ENCODE assay signal across 8 mouse cellular contexts in genomic region chr6:134830776-134831175, GRCm38 (mm10). TPM values are rescaled to one million over a fixed set of nuclear protein-coding genes. Genes with fewer than 3 reads are reported as not detected.
A peak's percentile ranks its signal among the peaks of the same experiment; 100 is the strongest.
DNase-seq lines count a peak whose midpoint lies in the region; ATAC-seq lines count a peak whose summit lies in the region.

No protein-coding gene starts in this region.

- WGBS in lung, embryonic 16.5 days = 1% methylated on average over 10 of the region's 10 CpGs
- 1% methylated on average over 10 of the region's 10 CpGs for WGBS in embryonic facial prominence, embryonic 13.5 days
- 5% methylated on average over 10 of the region's 10 CpGs for WGBS in intestine, embryonic 16.5 days
- 2% methylated on average over 10 of the region's 10 CpGs for WGBS in neural tube, embryonic 14.5 days

- no peak for DNase-seq in lung, postnatal 25 days (ENCODE audit: low spot score)
- DNase-seq in left cerebral cortex, adult 18-20 months (ENCODE audit: low spot score in 2 of 2) = no peak
- no peak for DNase-seq in left cerebral cortex, postnatal 25 days (ENCODE audit: low spot score in 2 of 2)
- no peak for DNase-seq in left cerebral cortex, postnatal 10 days (ENCODE audit: extremely low spot score in 1 of 2, low spot score in 2 of 2)

- H3K4me2 ChIP-seq in lung, embryonic 16.5 days (ENCODE audit: low read depth, low read length) = peak overlapping the region; percentile 89
- H3K4me2 ChIP-seq in embryonic facial prominence, embryonic 13.5 days = peak overlapping the region; percentile 83
- peak overlapping the region; percentile 81 for H3K4me2 ChIP-seq in intestine, embryonic 16.5 days (ENCODE audit: low read depth, low read length)
- H3K4me2 ChIP-seq in neural tube, embryonic 14.5 days (ENCODE audit: low read depth, low read length) = peak overlapping the region; percentile 61

- H3K27ac ChIP-seq in lung, embryonic 16.5 days (ENCODE audit: low read length) = peak overlapping the region; percentile 93
- no peak overlapping the region for H3K27ac ChIP-seq in embryonic facial prominence, embryonic 13.5 days
- H3K27ac ChIP-seq in intestine, embryonic 16.5 days (ENCODE audit: low read length) = peak overlapping the region; percentile 98
- no peak overlapping the region; the same call in 1 of the 2 replicates for H3K27ac ChIP-seq in neural tube, embryonic 14.5 days (ENCODE audit: low read depth, low read length)

- intact Hi-C loops in left cerebral cortex, postnatal 25 days (cut with DNase I) = loop anchor here (2.0 kb wide), 1 partner anchor 38 kb away; the partner anchor contains the start of gene Dusp16
- intact Hi-C loops in left cerebral cortex, postnatal 10 days (cut with DNase I) = no loop called here

- ATAC-seq in lung, embryonic 16.5 days (ENCODE audit: low read depth) = no peak
- ATAC-seq in embryonic facial prominence, embryonic 13.5 days (ENCODE audit: insufficient number of reproducible peaks, insufficient read depth, low FRiP score, low TSS enrichment, low read depth) = no peak
- peak; percentile 0; the same call in 1 of the 2 replicates for ATAC-seq in intestine, embryonic 16.5 days
- ATAC-seq in neural tube, embryonic 14.5 days (ENCODE audit: low read depth) = peak; percentile 0; the same call in 1 of the 2 replicates

- peaks cover 10% of the 10 kb centered on the region for H3K4me1 ChIP-seq in lung, embryonic 16.5 days (replicated peaks; ENCODE audit: control insufficient read depth, insufficient read depth, low read length)
- peaks cover 9% of the 10 kb centered on the region for H3K4me1 ChIP-seq in embryonic facial prominence, embryonic 13.5 days
- H3K4me1 ChIP-seq in intestine, embryonic 16.5 days (ENCODE audit: control insufficient read depth, insufficient read depth, low read length) = peaks cover 8% of the 10 kb centered on the region
- no peaks in the 10 kb centered on the region for H3K4me1 ChIP-seq in neural tube, embryonic 14.5 days (ENCODE audit: control insufficient read depth, insufficient read depth, low read length)

- no peaks in the 10 kb centered on the region for H3K27me3 ChIP-seq in lung, embryonic 16.5 days (ENCODE audit: control insufficient read depth, insufficient read depth, low read depth, low read length)
- H3K27me3 ChIP-seq in embryonic facial prominence, embryonic 13.5 days = no peaks in the 10 kb centered on the region
- H3K27me3 ChIP-seq in intestine, embryonic 16.5 days (replicated peaks; ENCODE audit: control insufficient read depth, insufficient read depth, low read length) = no peaks in the 10 kb centered on the region
- no peaks in the 10 kb centered on the region for H3K27me3 ChIP-seq in neural tube, embryonic 14.5 days (ENCODE audit: control insufficient read depth, insufficient read depth, low read length)

- H3K9me3 ChIP-seq in lung, embryonic 16.5 days (ENCODE audit: control insufficient read depth, low read length) = no peaks in the 10 kb centered on the region
- no peaks in the 10 kb centered on the region for H3K9me3 ChIP-seq in embryonic facial prominence, embryonic 13.5 days
- H3K9me3 ChIP-seq in intestine, embryonic 16.5 days (ENCODE audit: control insufficient read depth, low read length) = no peaks in the 10 kb centered on the region
- H3K9me3 ChIP-seq in neural tube, embryonic 14.5 days (ENCODE audit: control insufficient read depth, low read length) = no peaks in the 10 kb centered on the region

- peak overlapping the region; percentile 75 for H3K9ac ChIP-seq in lung, embryonic 16.5 days (ENCODE audit: low read length)
- H3K9ac ChIP-seq in embryonic facial prominence, embryonic 13.5 days = peak overlapping the region; percentile 78; the same call in 1 of the 2 replicates
- H3K9ac ChIP-seq in intestine, embryonic 16.5 days (ENCODE audit: low read depth, low read length) = peak overlapping the region; percentile 84
- H3K9ac ChIP-seq in neural tube, embryonic 14.5 days (replicated peaks; ENCODE audit: low read depth, low read length) = peak overlapping the region; percentile 74

- no peaks in the 10 kb centered on the region for H3K36me3 ChIP-seq in lung, embryonic 16.5 days (ENCODE audit: control insufficient read depth, insufficient read depth, low read length)
- no peaks in the 10 kb centered on the region for H3K36me3 ChIP-seq in embryonic facial prominence, embryonic 13.5 days
- no peaks in the 10 kb centered on the region for H3K36me3 ChIP-seq in intestine, embryonic 16.5 days (ENCODE audit: control insufficient read depth, insufficient read depth, low read length)
- H3K36me3 ChIP-seq in neural tube, embryonic 14.5 days (ENCODE audit: control insufficient read depth, insufficient read depth, low read length) = no peaks in the 10 kb centered on the region

- H3K4me3 ChIP-seq in lung, embryonic 16.5 days (ENCODE audit: low read length) = peak overlapping the region; percentile 72
- peak overlapping the region; percentile 73 for H3K4me3 ChIP-seq in embryonic facial prominence, embryonic 13.5 days
- H3K4me3 ChIP-seq in intestine, embryonic 16.5 days (ENCODE audit: low read length) = peak overlapping the region; percentile 78
- H3K4me3 ChIP-seq in neural tube, embryonic 14.5 days (ENCODE audit: low read depth, low read length) = peak overlapping the region; percentile 71

RNA-seq across cellular contexts. Expression of gene Crebl2, which starts 0.8 kb away (rescaled TPM):
- 3.0 and 3.5 TPM in 2 replicates for polyA plus RNA-seq in lung, embryonic 16.5 days (2015; fragmentation: Nextera tagmentation; extraction: Ambion mirVana)
- 3.2 and 3.9 TPM in 2 replicates for polyA plus RNA-seq in embryonic facial prominence, embryonic 13.5 days (2015; fragmentation: Nextera tagmentation; extraction: Ambion mirVana)
- 3.3 and 3.6 TPM in 2 replicates for polyA plus RNA-seq in intestine, embryonic 16.5 days (2015; fragmentation: Nextera tagmentation; extraction: Ambion mirVana)
- polyA plus RNA-seq in neural tube, embryonic 14.5 days (2014; fragmentation: Nextera tagmentation; extraction: Ambion mirVana) = 4.3 and 4.8 TPM in 2 replicates
- total RNA-seq in left cerebral cortex, adult 18-20 months (2021) = 10 to 100 TPM; 51.8 TPM
- total RNA-seq in left cerebral cortex, postnatal 25 days (2021) = 10 to 100 TPM; 29.9 to 32.9 TPM
- total RNA-seq in left cerebral cortex, postnatal 10 days (2021) = 1 to 10 TPM; 8.6 to 9.5 TPM

RNA-seq across cellular contexts. Expression of gene Dusp16, which starts 38.4 kb away (rescaled TPM):
- 9.7 and 10.9 TPM in 2 replicates for polyA plus RNA-seq in lung, embryonic 16.5 days (2015; fragmentation: Nextera tagmentation; extraction: Ambion mirVana)
- polyA plus RNA-seq in embryonic facial prominence, embryonic 13.5 days (2015; fragmentation: Nextera tagmentation; extraction: Ambion mirVana) = 14.3 and 18.0 TPM in 2 replicates
- polyA plus RNA-seq in intestine, embryonic 16.5 days (2015; fragmentation: Nextera tagmentation; extraction: Ambion mirVana) = 11.1 and 11.9 TPM in 2 replicates
- polyA plus RNA-seq in neural tube, embryonic 14.5 days (2014; fragmentation: Nextera tagmentation; extraction: Ambion mirVana) = 3.5 and 7.8 TPM in 2 replicates
- total RNA-seq in left cerebral cortex, adult 18-20 months (2021) = 1 to 10 TPM; 9.5 to 9.8 TPM
- total RNA-seq in left cerebral cortex, postnatal 25 days (2021) = 1 to 10 TPM; 7.6 to 8.2 TPM
- total RNA-seq in left cerebral cortex, postnatal 10 days (2021) = 1 to 10 TPM; 5.6 to 6.6 TPM

Comparison
In these comparisons a context has a peak if more than half of its experiments do, and no peak if none do; other contexts are left out.
1. ATAC-seq: peak in intestine, embryonic 16.5 days (single experiment) and neural tube, embryonic 14.5 days (single experiment); none in lung, embryonic 16.5 days (single experiment) and embryonic facial prominence, embryonic 13.5 days (single experiment).
2. H3K27ac ChIP-seq: peak in lung, embryonic 16.5 days (single experiment) and intestine, embryonic 16.5 days (single experiment); none in embryonic facial prominence, embryonic 13.5 days (single experiment) and neural tube, embryonic 14.5 days (single experiment).
3. Peak in every context shown above with its lines, with median percentiles within 50 percentile points of each other: H3K4me2 ChIP-seq, H3K4me3 ChIP-seq and H3K9ac ChIP-seq.